Mouse (Mus musculus) naive thymus-derived CD4-positive, alpha-beta T cell, adult 2 months (primary cell): ENCODE measurements around the gene Slc7a6os.
"Not testable (repeated sequence)": the region's sequence is repeated elsewhere in the genome, so short reads cannot be mapped to it uniquely, and the experiment has no call there.

ENCODE experiments used
- DNase-seq: peaks from one replicate; pipeline ENCODE4 v3.0.0-alpha.2; 2011; ENCODE audit warnings: low read depth

The Slc7a6os gene

DNA sequence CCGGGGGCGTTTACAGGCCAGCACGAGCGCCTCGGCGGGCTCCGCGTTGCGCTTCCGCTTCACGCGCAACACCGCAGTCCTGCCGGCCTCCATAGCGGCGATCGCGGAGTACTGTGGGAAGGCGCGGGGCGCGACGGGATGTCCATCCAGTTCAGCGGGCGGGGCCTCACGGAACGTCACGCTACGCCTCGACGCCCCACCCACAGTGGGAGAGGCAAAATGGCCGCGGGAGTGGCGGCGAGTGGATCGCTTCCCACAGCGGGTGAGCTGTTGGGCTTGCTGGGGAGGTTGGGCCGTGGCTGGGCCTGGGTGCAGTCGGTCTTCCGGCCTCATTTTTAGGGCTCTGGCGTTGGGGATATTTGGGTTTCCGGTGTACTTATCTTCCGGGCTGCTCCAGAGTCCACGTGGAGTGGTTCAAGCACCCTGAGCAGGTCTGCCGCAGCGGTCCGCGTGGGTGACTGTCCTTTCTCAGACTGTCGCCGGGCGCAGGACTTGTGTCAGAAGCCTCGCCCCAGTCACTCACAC, at the start of gene Slc7a6os, which contains the start of gene Prmt7:
Gene Slc7a6os (minus strand): TSS at position 115 of the 525 bp plus-strand sequence.
Gene Prmt7 (plus strand): TSS at position 116 of the 525 bp plus-strand sequence.
- DNase-seq, result peak; percentile 93

DNA sequence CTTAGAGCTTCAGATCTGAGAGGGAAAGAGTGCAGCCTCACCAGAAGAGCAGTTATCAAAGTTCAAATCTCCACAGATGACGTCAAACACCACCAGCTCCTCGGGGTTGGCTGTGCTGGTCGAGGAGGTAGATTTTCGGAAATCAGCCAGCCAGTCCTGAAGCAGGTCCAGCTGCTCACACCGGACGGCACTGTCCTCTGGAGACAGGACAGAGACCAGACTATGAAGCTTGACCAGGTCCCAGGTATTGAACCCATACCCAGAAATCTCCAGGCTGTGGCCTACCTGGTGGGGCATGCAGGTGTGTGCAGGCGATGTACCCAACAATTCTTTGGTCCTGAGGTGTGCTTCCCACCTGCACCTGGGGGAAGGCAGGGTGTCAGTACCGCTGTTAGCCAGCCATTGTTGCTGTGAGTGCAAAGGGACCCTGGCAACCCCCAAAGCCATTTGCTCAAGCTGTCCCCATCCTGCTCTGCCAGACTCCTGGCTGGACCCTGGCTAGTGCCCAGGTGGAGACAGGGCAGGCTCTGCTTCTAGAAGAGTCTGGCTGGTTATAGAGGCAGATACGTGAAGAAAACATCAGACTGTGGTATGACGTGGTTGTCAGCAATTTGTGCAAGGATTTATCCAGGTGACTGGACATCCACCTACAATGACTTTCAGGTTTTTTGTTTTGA, 49.0 kb upstream of the Slc7a6os start:
- DNase-seq, result no peak

DNA sequence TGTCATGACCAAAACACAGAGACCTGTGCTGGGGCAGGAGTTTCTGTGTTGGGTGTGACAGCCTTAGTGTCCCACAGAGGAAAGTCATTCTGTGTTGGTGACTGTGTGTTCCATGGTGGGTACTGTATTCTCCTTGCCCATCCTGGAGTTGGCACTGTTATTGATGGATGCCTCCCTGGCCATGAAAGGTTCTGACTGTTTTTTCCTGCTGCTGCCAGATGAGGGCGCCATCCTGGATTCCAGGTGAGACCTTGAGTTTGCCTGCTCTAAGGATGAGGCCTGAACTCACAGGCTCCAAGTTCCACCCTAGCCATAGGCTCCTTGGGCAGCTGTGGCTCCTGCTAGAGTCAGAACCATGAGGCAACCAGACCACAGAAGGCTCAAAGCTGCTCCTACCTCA, 47.4 kb upstream of the Slc7a6os start:
- peak; percentile 17 for DNase-seq

DNA sequence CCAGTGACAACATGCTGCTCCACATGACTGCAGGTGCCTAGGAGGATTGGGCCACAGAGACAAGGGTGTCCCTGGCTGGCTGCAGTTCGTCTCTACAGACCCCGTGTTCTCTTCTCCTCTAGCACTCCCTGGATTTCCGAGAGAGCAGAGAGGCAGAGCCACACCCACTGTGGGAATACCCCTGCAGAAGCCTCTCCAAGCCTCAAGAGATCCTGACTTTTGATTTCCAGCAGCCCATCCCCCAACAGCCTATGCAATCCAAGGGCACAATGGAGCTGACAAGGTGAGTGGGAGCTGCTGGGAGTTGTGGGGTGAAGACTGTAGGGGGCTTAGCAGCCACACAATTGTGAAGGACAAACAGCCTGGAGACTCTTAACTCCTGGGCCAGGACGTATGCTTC, 39.5 kb upstream of the Slc7a6os start:
- DNase-seq, result no peak

DNA sequence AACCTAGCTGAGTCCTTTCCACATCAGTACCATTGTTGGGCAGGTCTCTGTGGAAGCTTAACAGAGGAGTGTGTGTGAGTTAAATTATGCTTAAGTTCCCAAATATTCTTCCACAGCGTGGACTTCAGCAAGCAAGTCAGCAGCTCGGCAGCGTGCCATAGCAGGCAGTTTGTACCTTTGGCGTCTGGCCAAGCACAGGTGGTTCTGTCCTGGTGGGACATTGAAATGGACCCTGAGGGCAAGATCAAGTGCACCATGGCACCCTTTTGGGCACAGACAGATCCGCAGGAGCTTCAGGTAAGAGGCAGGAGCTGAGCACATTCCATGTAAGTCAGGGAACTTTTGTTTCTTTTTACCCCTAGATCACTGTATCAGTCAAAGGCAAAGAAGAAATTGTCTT, 26.4 kb upstream of the Slc7a6os start:
- no peak for DNase-seq

DNA sequence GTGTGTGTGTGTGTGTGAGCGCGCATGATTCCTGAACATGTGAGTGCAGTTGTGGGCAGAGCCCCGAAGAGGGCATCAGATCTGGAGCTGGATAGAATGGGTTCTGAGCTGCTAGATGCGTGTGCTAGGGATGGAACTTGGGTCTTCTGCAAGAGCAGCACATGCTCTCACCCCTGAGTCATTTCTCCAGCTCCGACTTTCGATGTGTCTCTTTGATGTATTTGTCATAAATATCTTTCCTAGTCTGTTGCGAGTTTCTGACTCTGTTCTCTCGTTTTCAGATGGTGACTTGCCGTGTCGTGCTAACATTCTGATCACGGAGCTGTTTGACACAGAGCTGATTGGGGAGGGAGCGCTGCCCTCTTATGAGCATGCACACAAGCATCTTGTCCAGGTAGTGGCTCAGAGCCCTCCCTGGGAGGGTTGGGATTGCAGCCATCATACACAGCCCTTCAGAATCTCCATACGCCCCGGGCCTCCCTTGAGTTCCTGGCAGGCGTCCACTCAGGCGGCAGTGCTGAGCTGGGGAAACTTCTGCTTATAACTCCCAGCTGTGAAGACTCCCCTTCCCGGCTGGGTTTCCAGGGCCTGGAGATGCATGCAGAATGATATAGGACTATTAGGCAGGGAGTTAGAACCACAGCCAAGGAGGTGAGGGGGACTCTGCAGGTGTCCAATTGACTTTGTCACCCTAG, 24.0 kb upstream of the Slc7a6os start:
- DNase-seq, result no peak

DNA sequence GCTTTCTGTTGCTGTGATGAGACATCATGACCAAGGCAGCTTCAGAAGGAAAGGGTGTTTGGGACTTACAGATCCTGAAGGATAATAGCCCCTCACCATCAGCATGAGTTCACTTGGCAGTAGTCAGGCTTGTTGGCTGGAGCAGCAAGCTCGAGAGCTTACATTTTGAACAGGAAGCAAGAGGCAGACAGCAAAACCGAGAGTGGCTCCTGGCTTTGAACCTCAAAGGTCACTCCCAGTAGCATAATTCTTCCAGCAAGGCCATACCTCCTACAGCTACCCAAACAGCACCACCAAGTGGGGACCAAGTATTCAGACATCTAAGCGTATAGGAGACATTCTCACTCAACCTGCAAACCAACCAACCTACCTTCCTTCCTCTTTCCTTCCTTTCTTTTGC, 22.0 kb upstream of the Slc7a6os start:
- no peak for DNase-seq

DNA sequence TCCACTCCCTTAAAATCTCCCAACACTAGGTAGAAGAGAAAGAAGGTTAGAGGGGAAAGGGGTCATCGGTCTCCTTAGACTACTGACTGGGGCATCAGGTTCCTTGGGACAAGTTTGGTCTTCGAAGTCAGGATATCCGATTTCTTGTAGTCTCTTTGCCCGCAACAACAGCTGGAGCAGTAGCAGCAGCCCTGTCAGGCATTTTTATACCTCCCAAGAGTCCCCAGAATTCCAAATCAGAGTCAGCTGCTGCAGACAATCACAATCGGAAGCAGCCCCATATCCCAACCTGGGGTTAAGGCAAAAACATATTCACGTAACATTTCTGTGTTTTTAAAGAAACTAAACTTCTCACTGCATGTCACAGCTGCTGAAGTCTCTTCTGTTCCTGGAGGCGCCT, 20.8 kb upstream of the Slc7a6os start:
- no peak for DNase-seq

DNA sequence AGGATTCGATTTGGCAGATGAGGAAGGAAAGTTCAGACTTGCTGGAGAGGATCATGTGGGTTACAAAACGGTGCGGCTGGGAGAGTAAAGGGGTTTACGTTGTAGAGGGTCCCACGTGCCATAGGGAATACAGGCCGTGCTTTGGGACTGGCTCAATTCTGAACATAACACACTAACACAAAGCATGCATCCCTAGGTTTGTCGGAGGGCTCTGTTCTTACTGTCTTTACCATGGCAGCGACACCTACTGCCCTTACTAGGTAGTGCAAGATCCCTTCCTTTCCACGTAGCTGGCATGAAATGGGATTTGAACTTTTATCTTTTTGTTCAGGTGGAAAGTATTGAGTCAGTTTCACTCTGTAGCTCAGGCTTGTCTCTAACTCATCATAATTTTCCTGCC, 15.9 kb upstream of the Slc7a6os start:
- peak; percentile 71 for DNase-seq

DNA sequence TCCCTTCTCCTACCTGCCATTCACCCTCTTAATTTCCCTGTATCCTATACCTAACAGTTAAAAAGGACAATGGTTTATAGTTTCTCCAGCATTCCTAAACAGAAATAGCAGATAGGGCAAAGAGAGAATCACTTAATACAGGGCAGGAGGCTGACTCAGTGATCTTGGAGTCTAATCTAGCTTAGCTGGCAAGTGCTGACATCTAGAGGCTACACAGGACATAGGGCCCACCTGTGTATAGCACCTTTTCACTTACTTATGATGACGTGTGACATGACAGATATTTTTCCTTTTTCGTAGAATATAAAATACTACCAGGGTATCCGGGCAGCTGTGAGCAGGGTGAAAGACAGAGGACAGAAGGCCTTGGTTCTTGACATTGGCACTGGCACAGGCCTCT, 8.9 kb upstream of the Slc7a6os start:
- no peak for DNase-seq

DNA sequence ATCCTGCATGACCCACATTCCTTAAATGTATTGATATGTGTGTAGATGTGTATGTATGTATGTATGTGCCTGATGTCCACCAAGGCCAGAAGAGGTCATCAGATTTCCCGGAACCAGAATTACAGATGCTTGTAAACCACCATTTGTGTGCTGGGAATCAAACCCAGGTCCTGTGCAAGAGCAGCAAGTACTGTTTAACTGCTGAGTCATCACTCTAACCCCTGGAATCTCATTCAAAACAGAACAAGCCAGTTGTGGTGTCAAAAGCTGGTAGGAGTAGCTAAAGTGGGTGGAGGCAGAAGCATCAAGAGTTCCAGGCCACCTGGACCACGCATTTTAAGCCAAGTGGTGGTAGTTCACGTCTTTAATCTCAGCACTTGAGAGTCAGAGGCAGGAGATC, 3.2 kb upstream of the Slc7a6os start:
- DNase-seq, result no peak

DNA sequence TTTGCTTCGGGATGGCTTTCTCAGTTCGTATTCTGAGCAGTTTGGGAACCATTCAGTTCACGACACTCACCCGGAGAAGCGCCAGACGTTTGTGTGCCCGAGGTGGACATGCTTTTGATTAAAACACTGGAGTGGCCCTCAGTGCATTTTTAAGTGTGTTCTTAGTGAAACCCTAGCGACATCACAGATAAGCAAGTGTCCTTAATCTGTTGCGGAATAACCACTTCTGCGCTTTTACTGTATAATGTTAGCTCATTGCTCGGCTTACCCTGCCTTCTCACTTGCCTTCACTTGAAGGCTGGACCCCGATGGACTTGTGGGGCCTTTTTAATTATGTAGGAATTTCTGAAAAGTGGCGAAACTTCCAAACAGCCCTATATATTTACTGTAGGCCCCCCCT, 686 bp upstream of the Slc7a6os start:
- DNase-seq, result no peak

DNA sequence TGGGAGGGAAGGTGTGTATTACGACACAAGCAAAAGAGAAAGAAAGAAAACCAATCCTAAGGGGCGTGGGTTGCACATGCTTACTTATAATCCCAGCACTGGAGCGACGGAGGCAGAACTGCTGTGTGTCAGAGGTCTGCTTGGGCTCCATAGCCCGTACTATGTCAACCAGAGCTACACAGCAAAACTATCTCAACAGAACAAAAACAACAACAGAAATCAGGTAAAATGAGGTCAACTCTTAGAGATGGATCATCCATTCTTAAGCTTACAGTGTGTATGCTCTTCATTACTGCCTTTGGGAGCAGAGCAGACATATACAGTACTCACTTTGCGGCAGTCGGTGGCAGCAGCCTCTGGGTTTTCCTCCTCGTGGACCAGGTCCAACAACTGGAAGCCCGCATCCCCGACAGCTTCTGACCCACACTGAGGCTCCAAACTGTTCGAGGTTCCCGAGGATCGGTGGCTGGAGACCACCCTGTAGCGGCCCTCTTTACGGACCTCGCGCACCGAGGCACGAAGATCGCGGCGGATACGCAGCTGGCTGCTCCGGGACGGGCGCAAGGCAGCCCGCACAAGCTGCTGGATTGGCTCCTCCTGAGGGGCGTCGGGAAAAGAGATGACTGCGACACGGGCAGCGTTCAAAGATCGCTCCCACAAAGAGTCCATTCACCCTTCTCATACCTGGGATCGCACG, 552 bp downstream of the Slc7a6os start:
- peak; percentile 54 for DNase-seq

DNA sequence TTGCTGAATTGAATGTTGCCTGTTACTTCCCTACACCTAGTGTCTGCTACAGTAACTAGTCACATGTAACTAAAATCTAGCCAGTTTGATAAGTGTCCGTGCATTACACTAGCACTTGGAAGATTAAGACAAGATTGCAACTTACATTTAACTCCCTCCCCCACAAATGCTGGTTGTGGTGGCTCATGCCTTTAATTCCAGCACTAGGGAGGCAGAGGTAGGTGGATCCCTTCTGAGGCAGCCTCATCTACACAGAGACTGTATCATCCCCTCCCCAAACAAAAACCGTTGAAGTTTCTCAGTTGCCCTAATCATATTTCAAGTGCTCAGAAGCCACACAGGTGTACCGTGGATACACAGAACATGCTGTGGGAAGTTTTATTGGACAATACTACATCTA, 11.1 kb downstream of the Slc7a6os start:
- DNase-seq, result not testable (repeated sequence)

DNA sequence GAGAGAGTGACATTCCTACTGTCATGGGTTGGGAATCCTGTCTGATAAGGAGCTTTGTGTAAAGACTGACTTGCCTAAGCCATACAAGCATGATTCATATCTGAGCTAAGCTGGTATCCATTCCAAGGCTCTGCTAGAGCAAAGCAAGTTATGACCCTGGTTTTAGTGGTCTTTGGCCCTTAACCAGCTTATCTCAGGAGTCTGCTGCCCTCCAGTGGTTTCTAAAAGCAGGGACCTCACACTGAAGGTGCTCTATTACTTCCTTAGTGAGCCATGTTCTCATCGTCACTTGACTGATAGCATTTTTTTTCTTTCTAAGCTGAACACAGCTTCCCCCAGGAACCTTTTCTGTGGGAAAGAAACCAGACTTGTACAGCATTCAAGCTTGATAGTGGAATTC, 12.0 kb downstream of the Slc7a6os start:
- peak; percentile 63 for DNase-seq

DNA sequence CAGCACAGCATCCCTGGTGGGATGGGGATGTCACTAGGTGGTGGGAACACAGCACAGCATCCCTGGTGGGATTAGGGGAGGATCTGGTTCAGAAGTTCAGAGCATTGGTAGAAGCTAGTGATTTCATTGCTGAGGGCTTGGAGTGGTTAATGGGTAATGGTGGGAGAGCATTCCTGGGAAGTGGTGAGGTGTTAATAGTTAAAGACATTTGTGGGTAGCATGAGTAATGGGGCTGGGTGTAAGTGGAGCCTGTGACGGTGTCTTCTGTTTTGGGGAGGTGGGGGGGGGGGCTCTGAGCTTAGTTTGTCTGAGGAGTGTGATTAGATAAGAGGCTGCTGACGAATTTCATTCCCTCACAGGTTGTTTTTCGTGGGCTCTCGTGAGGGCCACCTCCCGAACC, 16.7 kb downstream of the Slc7a6os start:
- DNase-seq, result no peak

DNA sequence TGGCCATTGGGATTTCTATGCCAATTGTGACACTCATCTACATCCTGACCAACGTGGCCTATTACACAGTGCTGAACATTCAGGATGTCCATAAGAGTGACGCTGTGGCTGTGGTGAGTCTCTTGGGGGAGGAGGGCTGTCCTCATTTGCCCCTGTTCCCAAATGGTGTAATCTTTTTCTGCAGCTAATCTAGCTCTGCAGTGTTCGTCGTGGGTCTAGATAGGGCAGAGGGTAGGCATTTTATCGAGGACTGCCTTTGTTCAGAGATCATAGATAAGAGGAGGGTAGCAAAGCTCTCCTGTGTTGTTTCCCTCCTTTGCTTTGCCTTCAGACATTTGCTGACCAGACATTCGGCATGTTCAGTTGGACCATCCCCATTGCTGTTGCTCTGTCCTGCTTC, 17.6 kb downstream of the Slc7a6os start:
- DNase-seq, result no peak

DNA sequence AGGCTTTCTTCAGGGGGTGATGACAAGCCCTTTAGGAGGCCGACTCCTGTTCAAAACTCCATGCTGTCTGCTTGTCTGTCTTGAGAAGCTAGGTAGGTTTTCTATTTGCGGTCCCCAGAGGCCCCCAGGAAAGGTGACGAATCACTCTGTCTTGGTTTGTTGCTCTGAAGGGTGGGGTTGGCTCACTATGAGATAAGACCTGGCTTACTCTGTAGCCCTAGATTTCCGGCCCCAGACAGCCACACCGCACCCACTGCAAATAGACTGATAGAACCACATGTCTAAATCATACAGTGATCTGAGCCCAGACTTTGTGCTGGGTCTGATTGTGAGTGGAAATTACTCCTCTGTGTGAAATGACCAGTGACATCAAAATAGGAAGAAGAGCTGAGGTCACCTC, 19.1 kb downstream of the Slc7a6os start:
- DNase-seq, result no peak

DNA sequence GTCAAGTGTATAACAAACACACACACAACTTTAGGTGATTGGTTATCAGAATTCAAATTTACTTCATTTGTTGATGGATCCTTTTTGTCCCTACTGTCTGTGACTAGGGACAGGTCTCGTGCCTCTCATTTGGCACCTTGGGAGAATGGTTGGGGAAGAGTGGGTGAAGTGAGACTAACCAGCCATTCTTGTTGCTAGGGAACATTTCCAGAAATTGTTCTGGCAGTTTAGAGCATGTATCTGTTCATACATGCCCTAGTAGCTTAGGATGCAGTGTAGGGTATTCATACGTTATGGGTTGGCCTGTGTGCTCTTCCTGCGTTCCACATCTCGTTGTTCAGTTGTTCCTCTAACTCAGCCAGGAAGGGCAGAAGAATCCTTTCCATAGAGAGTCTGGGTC, 21.6 kb downstream of the Slc7a6os start:
- no peak for DNase-seq

DNA sequence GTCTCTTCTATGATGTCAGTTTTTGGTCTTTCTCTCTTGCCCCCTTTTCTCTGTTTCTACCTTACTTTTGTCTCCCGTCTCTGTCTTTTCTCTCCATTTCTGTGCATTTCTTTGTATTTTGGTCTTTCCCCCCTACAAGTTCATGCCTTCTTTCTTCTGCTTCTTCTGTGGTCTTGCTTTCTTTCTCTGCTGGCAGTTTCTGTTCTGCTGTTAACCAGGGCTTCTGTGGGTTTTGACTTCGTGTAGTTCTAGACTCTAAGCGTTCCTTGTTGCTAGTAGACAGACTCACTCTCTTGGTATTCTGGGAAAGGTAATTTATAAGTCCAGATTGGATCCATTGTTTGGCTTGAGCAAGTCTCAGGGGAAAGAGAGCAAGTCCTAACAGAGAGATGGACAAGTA, 24.3 kb downstream of the Slc7a6os start:
- no peak for DNase-seq

DNA sequence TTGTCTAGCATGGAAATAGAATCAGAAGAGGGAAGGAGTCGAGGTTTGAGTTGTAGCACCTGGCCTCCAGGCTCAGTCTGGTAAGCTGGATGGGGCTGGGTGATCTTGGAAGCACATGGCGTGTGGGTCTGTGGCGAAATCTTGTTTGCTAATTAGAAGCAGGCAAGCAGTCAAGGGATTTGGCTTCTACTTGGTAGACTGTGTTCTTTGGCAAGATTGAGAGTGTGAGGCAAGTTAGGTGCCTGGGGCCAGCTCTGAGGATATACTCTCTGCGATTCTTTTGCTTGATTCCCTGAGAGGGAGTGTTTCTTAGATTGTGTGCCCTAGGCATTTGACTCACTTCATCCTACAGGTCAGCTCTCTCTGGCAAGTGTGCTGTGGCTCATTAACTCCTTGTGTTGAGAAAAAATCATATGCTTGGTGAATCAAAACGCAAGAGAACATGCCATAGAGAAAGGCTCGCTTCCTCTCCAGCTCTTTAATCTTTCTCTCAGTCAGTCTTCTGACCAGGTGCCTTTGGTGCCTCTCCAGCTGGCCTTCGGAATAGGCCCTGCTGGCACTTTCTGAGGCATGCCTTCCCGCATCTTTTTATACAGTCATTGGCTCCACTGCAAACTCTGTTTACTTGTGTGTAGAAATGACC, 25.0 kb downstream of the Slc7a6os start:
- DNase-seq, result no peak

DNA sequence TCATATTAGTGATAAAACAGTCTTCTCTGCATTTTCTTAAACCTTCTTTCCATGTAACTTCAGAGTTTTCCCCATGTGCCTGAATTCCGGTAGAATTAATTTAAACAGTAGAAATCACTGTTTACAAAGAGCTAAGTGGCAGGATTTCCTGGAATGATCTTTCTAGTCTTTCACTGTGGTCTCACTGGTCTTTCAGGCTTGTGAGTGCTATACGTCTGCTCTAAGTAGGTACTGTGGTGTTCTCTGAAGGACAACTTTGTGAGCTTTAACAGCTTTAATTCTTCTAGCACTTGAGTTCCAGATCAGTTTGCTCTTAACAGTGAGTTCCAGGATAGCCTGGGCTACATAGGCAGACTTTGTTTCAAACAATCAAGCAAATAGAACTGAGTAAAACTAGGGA, 32.3 kb downstream of the Slc7a6os start:
- DNase-seq, result no peak

DNA sequence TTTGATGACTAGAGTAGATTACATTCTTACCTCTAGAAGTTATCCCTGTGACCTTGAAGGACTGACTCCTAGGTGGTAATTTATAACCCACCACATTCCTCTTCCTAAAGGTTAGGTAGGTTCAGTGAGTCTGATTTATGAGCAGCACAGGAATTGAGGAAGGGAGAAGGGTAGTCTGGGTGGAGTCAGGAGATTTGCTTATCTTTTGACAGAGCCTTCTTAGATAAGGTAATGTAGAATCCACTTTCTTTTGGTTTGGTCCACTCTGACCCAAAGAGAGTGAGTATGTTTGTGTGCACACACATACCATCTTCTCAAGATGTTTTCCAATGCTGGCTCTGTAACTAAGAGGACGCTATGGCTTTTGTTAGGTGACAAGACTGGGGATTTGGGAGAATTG, 33.1 kb downstream of the Slc7a6os start:
- DNase-seq, result no peak
